29 mouse cellular contexts compared by ENCODE assay signal in the genomic region with DNA sequence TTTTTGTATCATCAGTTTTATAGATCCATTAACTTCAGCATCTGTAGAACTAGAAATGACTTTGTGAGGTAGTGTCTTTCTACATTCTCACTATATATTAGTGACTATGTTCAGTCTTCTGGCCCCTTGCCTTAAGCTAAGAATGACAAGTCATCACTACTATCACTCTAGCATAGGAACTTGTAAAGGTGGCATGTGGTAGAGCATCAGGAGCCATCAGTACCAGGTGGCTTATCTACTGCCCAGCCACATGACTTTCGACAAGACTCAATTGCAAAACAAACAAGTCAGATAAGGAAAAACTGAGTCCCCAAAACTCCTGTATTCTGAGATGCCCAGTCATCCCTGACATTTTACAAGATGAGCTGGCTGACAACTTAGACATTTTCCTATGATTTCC. TPM values are rescaled to one million over a fixed set of nuclear protein-coding genes. Genes with fewer than 3 reads are reported as not detected.
A peak's percentile ranks its signal among the peaks of the same experiment; 100 is the strongest.
DNase-seq lines count a peak whose midpoint lies in the region; ATAC-seq and TF ChIP-seq lines count a peak whose summit lies in the region.
"Had no signal": no experiment of that assay in that cellular context is flagged by ENCODE, and none has a peak within 500 bp of the region (broad histone marks: within the 10 kb centered on the region; RNA-seq: fewer than 3 reads in every experiment).

No protein-coding gene starts in this region.

- no peak overlapping the region for H3K4me2 ChIP-seq in liver, embryonic 12.5 days
- H3K4me2 ChIP-seq in liver, postnatal 0 days (ENCODE audit: low read depth, low read length) = no peak overlapping the region
- H3K4me2 ChIP-seq in liver, embryonic 15.5 days = no peak overlapping the region
- H3K4me2 ChIP-seq: heart, embryonic 12.5 days; heart, embryonic 15.5 days; hindbrain, embryonic 12.5 days; hindbrain, embryonic 15.5 days had no signal

- H3K9ac ChIP-seq in liver, embryonic 12.5 days = no peak overlapping the region
- no peak overlapping the region for H3K9ac ChIP-seq in liver, postnatal 0 days (replicated peaks)
- no peak overlapping the region for H3K9ac ChIP-seq in liver, embryonic 15.5 days
- H3K9ac ChIP-seq: forebrain, postnatal 0 days; heart, embryonic 12.5 days; heart, embryonic 15.5 days; hindbrain, embryonic 12.5 days; hindbrain, embryonic 15.5 days had no signal

- no peak overlapping the region for H3K4me3 ChIP-seq in liver, embryonic 12.5 days
- no peak overlapping the region for H3K4me3 ChIP-seq in liver, postnatal 0 days (ENCODE audit: low read depth, low read length)
- H3K4me3 ChIP-seq in liver, embryonic 15.5 days (replicated peaks) = no peak overlapping the region
- H3K4me3 ChIP-seq: forebrain, embryonic 10.5 days; gastrocnemius, adult 2 months; heart, embryonic 12.5 days; heart, embryonic 15.5 days; hindbrain, embryonic 12.5 days; hindbrain, embryonic 15.5 days had no signal

- TF ChIP-seq EP300 in liver, postnatal 0 days (IDR thresholded peaks at IDR 0.05; ENCODE audit: low read depth) = no peak

- WGBS in liver, embryonic 12.5 days (ENCODE audit: insufficient replicate concordance) = 59% methylated on average over 1 of the region's 1 CpGs
- WGBS in liver, postnatal 0 days (ENCODE audit: insufficient replicate concordance) = 50% methylated on average over 1 of the region's 1 CpGs
- 30% methylated on average over 1 of the region's 1 CpGs for WGBS in liver, embryonic 15.5 days (ENCODE audit: insufficient replicate concordance)

- no peak overlapping the region for H3K27ac ChIP-seq in liver, embryonic 12.5 days
- no peak overlapping the region for H3K27ac ChIP-seq in liver, postnatal 0 days (ENCODE audit: low read depth)
- no peak overlapping the region for H3K27ac ChIP-seq in liver, embryonic 15.5 days (replicated peaks)
- H3K27ac ChIP-seq: forebrain, embryonic 10.5 days; gastrocnemius, adult 2 months; heart, embryonic 15.5 days; hindbrain, embryonic 12.5 days; hindbrain, embryonic 15.5 days had no signal

- intact Hi-C loops in heart, postnatal 10 days (cut with DNase I) = no loop called here
- intact Hi-C loops in gastrocnemius, postnatal 36 days (cut with DNase I) = no loop called here

- no peaks in the 10 kb centered on the region for H3K9me3 ChIP-seq in liver, embryonic 12.5 days (replicated peaks)
- no peaks in the 10 kb centered on the region for H3K9me3 ChIP-seq in liver, postnatal 0 days (ENCODE audit: low read length)
- H3K9me3 ChIP-seq in liver, embryonic 15.5 days (replicated peaks) = no peaks in the 10 kb centered on the region
- H3K9me3 ChIP-seq: forebrain, embryonic 10.5 days; heart, embryonic 12.5 days; heart, embryonic 15.5 days; hindbrain, embryonic 12.5 days; hindbrain, embryonic 15.5 days had no signal

- ATAC-seq in liver, embryonic 12.5 days = peak; percentile 72; the same call in 1 of the 2 replicates
- no peak for ATAC-seq in liver, postnatal 0 days
- ATAC-seq in liver, embryonic 15.5 days (ENCODE audit: insufficient read depth) = peak; percentile 70
- peak; percentile 84 for ATAC-seq in megakaryocyte-erythroid progenitor cell, adult 5-6 weeks (replicated peaks; ENCODE audit: low FRiP score, low TSS enrichment, poor library complexity, severe bottlenecking)
- ATAC-seq: CD4-positive, CD25-positive, alpha-beta regulatory T cell, adult 4 months; forebrain, embryonic 14.5 days; forebrain, postnatal 0 days; Patski had no signal

- H3K27me3 ChIP-seq in liver, embryonic 12.5 days (replicated peaks) = no peaks in the 10 kb centered on the region
- no peaks in the 10 kb centered on the region for H3K27me3 ChIP-seq in liver, postnatal 0 days (ENCODE audit: insufficient read depth, low read length)
- H3K27me3 ChIP-seq in liver, embryonic 15.5 days = no peaks in the 10 kb centered on the region
- H3K27me3 ChIP-seq: heart, embryonic 12.5 days; heart, embryonic 15.5 days; hindbrain, embryonic 12.5 days; hindbrain, embryonic 15.5 days; Patski had no signal

- peaks cover 24% of the 10 kb centered on the region for H3K36me3 ChIP-seq in liver, embryonic 12.5 days
- peaks cover 10% of the 10 kb centered on the region; the same call in 1 of the 2 replicates for H3K36me3 ChIP-seq in liver, postnatal 0 days (replicated peaks; ENCODE audit: insufficient read depth, low read length)
- H3K36me3 ChIP-seq in liver, embryonic 15.5 days (replicated peaks) = peaks cover 13% of the 10 kb centered on the region; the same call in 1 of the 2 replicates

- H3K4me1 ChIP-seq in liver, embryonic 12.5 days = no peaks in the 10 kb centered on the region
- H3K4me1 ChIP-seq in liver, postnatal 0 days (ENCODE audit: insufficient read depth) = no peaks in the 10 kb centered on the region
- H3K4me1 ChIP-seq in liver, embryonic 15.5 days (replicated peaks) = 0 out of 2 replicates have a peak, but pooled peaks cover 3% of the 10 kb centered on the region
- H3K4me1 ChIP-seq: forebrain, embryonic 10.5 days; heart, embryonic 12.5 days; heart, embryonic 15.5 days; hindbrain, embryonic 12.5 days; hindbrain, embryonic 15.5 days had no signal

- no peak for TF ChIP-seq CTCF in liver, postnatal 0 days (IDR thresholded peaks at IDR 0.05; ENCODE audit: low read depth)

- no peak for DNase-seq in liver, postnatal 0 days
- peak; percentile 8 for DNase-seq in c-Kit-positive CD71-positive TER-119-negative erythroid progenitor cells, embryonic 14.5 days (ENCODE audit: low read depth)
- no peak for DNase-seq in right cerebral cortex, postnatal 36 days (ENCODE audit: low spot score in 2 of 2)
- no peak for DNase-seq in heart, postnatal 10 days
- DNase-seq in gastrocnemius, postnatal 36 days = no peak
- DNase-seq: adrenal gland, postnatal 14 days; cerebellum, adult 18-20 months; cerebellum, adult 9-10 months; cerebellum, postnatal 14 days; forebrain, postnatal 0 days; gastrocnemius, adult 2 months; gastrocnemius, postnatal 14 days; heart, adult 18-20 months; heart, postnatal 14 days had no signal

RNA-seq across cellular contexts. Expression of gene Retnlg, which starts 51.3 kb away (rescaled TPM):
- polyA plus RNA-seq in liver, embryonic 12.5 days (2016; fragmentation: Nextera tagmentation; extraction: Ambion mirVana) = 1.1 and 1.4 TPM in 2 replicates
- 82.0 and 94.6 TPM in 2 replicates for polyA plus RNA-seq in liver, postnatal 0 days (2015; fragmentation: Nextera tagmentation; extraction: Ambion mirVana)
- 12.3 and 17.4 TPM in 2 replicates for polyA plus RNA-seq in liver, embryonic 15.5 days (2015; fragmentation: Nextera tagmentation; extraction: Ambion mirVana)
- 8.7 TPM in 1 of 2 replicates, not detected in the other for total RNA-seq in megakaryocyte-erythroid progenitor cell, adult 5-6 weeks (2014; fragmentation: Nextera tagmentation)
- 2.9 TPM in 1 of 2 replicates, not detected in the other for total RNA-seq in megakaryocyte-erythroid progenitor cell, adult 5-6 weeks (2017)
- under 1 TPM; 0.79 to 0.97 TPM for total RNA-seq in heart, postnatal 10 days (2021)
- total RNA-seq in gastrocnemius, postnatal 36 days (2021) = not detected
- total RNA-seq: adrenal gland, adult 18-20 months; forebrain, postnatal 0 days; gastrocnemius, postnatal 14 days; heart, adult 18-20 months had no signal
- polyA plus RNA-seq: C2C12; CD4-positive, CD25-positive, alpha-beta regulatory T cell, adult 4 months; embryonic facial prominence, embryonic 11.5 days; forebrain, embryonic 10.5 days; forebrain, embryonic 14.5 days; heart, embryonic 12.5 days; intestine, embryonic 14.5 days; Patski had no signal
